19 mouse cellular contexts compared by ENCODE assay signal in the genomic region with DNA sequence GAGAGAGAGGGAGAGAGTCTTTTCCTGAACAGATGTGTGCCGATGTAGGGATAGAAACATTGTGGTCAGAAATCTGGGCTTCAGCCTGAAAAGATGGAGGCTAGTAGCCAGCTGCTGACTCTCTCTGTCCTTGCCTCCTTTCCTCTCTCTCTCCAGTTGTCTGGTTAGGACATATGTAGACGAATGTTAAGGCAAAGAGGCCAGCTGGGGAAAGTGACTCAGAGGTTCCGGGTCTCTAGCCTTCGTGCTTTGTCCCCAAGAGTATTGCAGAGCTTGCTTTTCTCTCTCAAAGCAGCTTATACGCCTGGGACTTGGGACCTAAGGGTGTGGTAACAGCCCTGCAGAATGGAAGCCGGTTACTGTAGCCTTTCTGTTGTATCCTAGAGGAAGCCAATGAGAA.
"Had no signal": no experiment of that assay in that cellular context is flagged by ENCODE, and none has a peak within 500 bp of the region (broad histone marks: within the 10 kb centered on the region; RNA-seq: fewer than 3 reads in every experiment).

No protein-coding gene starts in this region.

- H3K4me3 ChIP-seq: layer of hippocampus, adult 2 months; limb, embryonic 12.5 days; limb, embryonic 15.5 days; midbrain, embryonic 13.5 days; myocyte; neural tube, embryonic 12.5 days had no signal

- H3K36me3 ChIP-seq: limb, embryonic 12.5 days; limb, embryonic 15.5 days; midbrain, embryonic 13.5 days; neural tube, embryonic 12.5 days had no signal

- H3K4me2 ChIP-seq: limb, embryonic 12.5 days; limb, embryonic 15.5 days; liver, embryonic 11.5 days; lung, embryonic 14.5 days; midbrain, embryonic 13.5 days; neural tube, embryonic 12.5 days had no signal

- ATAC-seq: liver, postnatal 0 days; lung, postnatal 0 days; midbrain, embryonic 16.5 days had no signal

- H3K9ac ChIP-seq: limb, embryonic 12.5 days; limb, embryonic 15.5 days; liver, embryonic 14.5 days; liver, postnatal 0 days; lung, embryonic 14.5 days; midbrain, embryonic 13.5 days; neural tube, embryonic 12.5 days had no signal

- H3K27ac ChIP-seq: kidney, postnatal 0 days; layer of hippocampus, adult 2 months; limb, embryonic 12.5 days; limb, embryonic 15.5 days; liver, embryonic 14.5 days; macrophage; midbrain, embryonic 13.5 days; neural tube, embryonic 12.5 days had no signal

- DNase-seq: kidney, adult 2 months; kidney, postnatal 25 days; layer of hippocampus, adult 9-11 months; liver, postnatal 0 days; lung, embryonic 14.5 days; thymus, adult 2 months; thymus, postnatal 25 days had no signal

- H3K9me3 ChIP-seq: limb, embryonic 12.5 days; limb, embryonic 15.5 days; midbrain, embryonic 13.5 days; neural tube, embryonic 12.5 days had no signal
